Mouse (Mus musculus) urinary bladder, postnatal 0 days (tissue): Measurements from ENCODE around the gene Oat. TPM values are rescaled to one million over a fixed set of nuclear protein-coding genes. Genes with fewer than 3 reads are reported as not detected.

Source experiments
- polyA plus RNA-seq: library from polyadenylated mRNA; unstranded; fragments of >200 nt; fragmentation: Nextera tagmentation; extraction: Ambion mirVana; gene quantifications from 2 replicates; pipeline ENCODE4 v1.2.1, GENCODE M21; 2015

Oat gene
- 224 and 257 TPM in 2 replicates for polyA plus RNA-seq

GRCm38 (mm10) chr7:132576116-132576650 is at the start of gene Oat:
TSS of gene Oat (minus strand) at chr7:132576398.

GRCm38 (mm10) chr7:132610468-132611318 is 34.5 kb upstream of the Oat start, which contains the start of gene Lhpp:
TSS of gene Lhpp (plus strand) at chr7:132610638.

GRCm38 (mm10) chr7:132599071-132599975 is 23.1 kb upstream of the Oat start, which contains the start of gene Nkx1-2:
TSS of gene Nkx1-2 (minus strand) at chr7:132599637.

Other genes starting within 250 kb of the Oat start
- gene Nkx1-2, start 23.2 kb upstream of the Oat start, polyA plus RNA-seq = not detected in 2 replicates
- 9.4 and 11.5 TPM in 2 replicates for gene Lhpp, start 34.2 kb upstream of the Oat start, polyA plus RNA-seq
- 5.7 and 6.6 TPM in 2 replicates for gene Fam53b, start 237.5 kb upstream of the Oat start, polyA plus RNA-seq